Mouse (Mus musculus) C2C12 (cell line): ENCODE measurements at regions not wholly inside any gene's neighbourhood (a gene's known extent, or its start where the extent isn't known, plus 50 kb on each side); places are given as distances from the start of the nearest gene placed in this dataset.
"Not testable (repeated sequence)": the region's sequence is repeated elsewhere in the genome, so short reads cannot be mapped to it uniquely, and the experiment has no call there.

Experiments used
- H3K27me3 ChIP-seq: one replicate; pipeline ENCODE4 v1.6.1; 2011; ENCODE audit not compliant: control insufficient read depth, insufficient read depth, insufficient read length
- H3K36me3 ChIP-seq: one replicate; pipeline ENCODE4 v1.6.1; 2011; ENCODE audit not compliant: control insufficient read depth, insufficient read depth
- H3K4me3 ChIP-seq: one replicate; pipeline ENCODE4 v1.5.1; 2011; ENCODE audit warnings: mild to moderate bottlenecking, control low read depth; ENCODE audit not compliant: poor library complexity, insufficient read depth, severe bottlenecking
- H3K79me2 ChIP-seq: one replicate; pipeline ENCODE4 v1.6.1; 2011; ENCODE audit not compliant: control insufficient read depth, insufficient read depth
- H3K79me3 ChIP-seq: one replicate; pipeline ENCODE4 v1.6.1; 2011; ENCODE audit warnings: low read depth, control low read depth
- H3ac ChIP-seq: one replicate; pipeline ENCODE3; 2011; ENCODE audit warnings: low read depth; ENCODE audit not compliant: control insufficient read depth, insufficient read length
- CEBPB ChIP-seq: IDR thresholded peaks from one replicate; pipeline ENCODE4 v1.6.1; 2011; ENCODE audit warnings: low read depth, mild to moderate bottlenecking, control low read depth, moderate library complexity
- CTCF ChIP-seq: IDR thresholded peaks from one replicate; pipeline ENCODE4 v1.5.1; 2011; ENCODE audit not compliant: control insufficient read depth, insufficient read depth, insufficient read length
- FOSL1 ChIP-seq: IDR thresholded peaks from one replicate; pipeline ENCODE4 v1.8.0; 2011; ENCODE audit warnings: mild to moderate bottlenecking, low read length; ENCODE audit not compliant: poor library complexity, insufficient read depth, severe bottlenecking
- MAX ChIP-seq: IDR thresholded peaks from one replicate; pipeline ENCODE4 v1.6.1; 2011; ENCODE audit warnings: mild to moderate bottlenecking, control low read depth
- MYOD1 ChIP-seq: IDR thresholded peaks from one replicate; pipeline ENCODE4 v1.6.1; 2011; ENCODE audit warnings: low read depth; ENCODE audit not compliant: control insufficient read depth, insufficient read length
- MYOG ChIP-seq: IDR thresholded peaks from one replicate; pipeline ENCODE4 v1.6.1; 2011; ENCODE audit not compliant: control insufficient read depth, insufficient read length; ENCODE audit errors: extremely low read depth
- USF1 ChIP-seq: IDR thresholded peaks from one replicate; pipeline ENCODE4 v1.6.1; 2011; ENCODE audit warnings: low read depth, mild to moderate bottlenecking, control low read depth, moderate library complexity

- no peaks in the 10 kb centered on the region for H3K79me2 ChIP-seq
- no peaks in the 10 kb centered on the region for H3K79me3 ChIP-seq
- H3K27me3 ChIP-seq, result no peaks in the 10 kb centered on the region
- no peak overlapping the region for H3K4me3 ChIP-seq
- no peak overlapping the region for H3ac ChIP-seq
- no peak for TF ChIP-seq USF1
- TF ChIP-seq MAX, result no peak
- TF ChIP-seq CTCF, result no peak
- no peak for TF ChIP-seq CEBPB
- no peak for TF ChIP-seq MYOG
- no peak for TF ChIP-seq FOSL1
- TF ChIP-seq MYOD1, result no peak
- no peaks in the 10 kb centered on the region for H3K36me3 ChIP-seq
These were observed 71.4 kb upstream of the Tmem17 start for GRCm38 (mm10) chr11:22440521-22440920.

- Histone ChIP-seq H3ac (no peak overlapping the region), H3K27me3 (no peaks in the 10 kb centered on the region), H3K79me2 (no peaks in the 10 kb centered on the region), H3K36me3 (no peaks in the 10 kb centered on the region), H3K4me3 (no peak overlapping the region), H3K79me3 (no peaks in the 10 kb centered on the region)
- no peak for TF ChIP-seq MYOG
- TF ChIP-seq CTCF, result no peak
- TF ChIP-seq MAX, result no peak
- TF ChIP-seq USF1, result no peak
- TF ChIP-seq FOSL1, result no peak
- TF ChIP-seq MYOD1, result no peak
- no peak for TF ChIP-seq CEBPB
These were observed 58.7 kb upstream of the Tmem17 start for GRCm38 (mm10) chr11:22453161-22453560.

GRCm38 (mm10) chr11:22456286-22456685 lies 55.6 kb upstream of the Tmem17 start:
- TF ChIP-seq CEBPB (no peak), MYOG (no peak), USF1 (no peak), FOSL1 (no peak), CTCF (no peak), MYOD1 (no peak), MAX (no peak)
- Histone ChIP-seq H3K79me3 (no peaks in the 10 kb centered on the region), H3K4me3 (no peak overlapping the region), H3K36me3 (no peaks in the 10 kb centered on the region), H3ac (no peak overlapping the region), H3K79me2 (no peaks in the 10 kb centered on the region), H3K27me3 (no peaks in the 10 kb centered on the region)

GRCm38 (mm10) chr11:22457220-22457619 lies 54.7 kb upstream of the Tmem17 start:
- H3K79me2 ChIP-seq, result no peaks in the 10 kb centered on the region
- H3K4me3 ChIP-seq, result no peak overlapping the region
- no peak overlapping the region for H3ac ChIP-seq
- H3K79me3 ChIP-seq, result no peaks in the 10 kb centered on the region
- no peaks in the 10 kb centered on the region for H3K27me3 ChIP-seq
- TF ChIP-seq MYOG (no peak), USF1 (no peak), CEBPB (no peak), FOSL1 (no peak), CTCF (no peak), MYOD1 (no peak), MAX (no peak)
- no peaks in the 10 kb centered on the region for H3K36me3 ChIP-seq

- no peak for TF ChIP-seq CEBPB
- no peak for TF ChIP-seq CTCF
- TF ChIP-seq MYOD1, result no peak
- no peak for TF ChIP-seq MAX
- no peak for TF ChIP-seq FOSL1
- no peak for TF ChIP-seq USF1
- no peak for TF ChIP-seq MYOG
- Histone ChIP-seq H3K27me3 (peaks cover 4% of the 10 kb centered on the region), H3ac (no peak overlapping the region), H3K79me3 (no peaks in the 10 kb centered on the region), H3K79me2 (no peaks in the 10 kb centered on the region), H3K36me3 (no peaks in the 10 kb centered on the region), H3K4me3 (no peak overlapping the region)
These were observed 52.8 kb upstream of the Tmem17 start for GRCm38 (mm10) chr11:22458951-22459703.

- H3K79me3 ChIP-seq, H3K36me3 ChIP-seq, H3ac ChIP-seq, H3K79me2 ChIP-seq, H3K27me3 ChIP-seq, H3K4me3 ChIP-seq: not testable (repeated sequence)
These were observed 50.7 kb upstream of the Tmem17 start for GRCm38 (mm10) chr11:22461019-22461735.
